Mouse (Mus musculus) ES-Bruce4 (cell line): Measurements from ENCODE around the gene Neurl1b. TPM values are rescaled to one million over a fixed set of nuclear protein-coding genes. Genes with fewer than 3 reads are reported as not detected.

Experiments
- H3K27ac ChIP-seq: 2 replicates; pipeline ENCODE4 v1.5.1; 2012; ENCODE audit warnings: low read length, inconsistent platforms; ENCODE audit not compliant: insufficient read depth
- H3K27me3 ChIP-seq: 2 replicates; pipeline ENCODE4 v1.6.1; 2012; ENCODE audit warnings: mild to moderate bottlenecking, low read length, inconsistent platforms; ENCODE audit not compliant: control insufficient read depth, poor library complexity, insufficient read depth, severe bottlenecking
- H3K36me3 ChIP-seq: 2 replicates; pipeline ENCODE4 v1.6.1; 2012; ENCODE audit warnings: inconsistent platforms, mild to moderate bottlenecking, low read length, moderate library complexity; ENCODE audit not compliant: control insufficient read depth, poor library complexity, insufficient read depth, severe bottlenecking
- H3K4me1 ChIP-seq: one replicate; pipeline ENCODE4 v1.8.1; 2011; ENCODE audit warnings: low read length; ENCODE audit not compliant: control insufficient read depth, insufficient read depth
- H3K4me3 ChIP-seq: 2 replicates; pipeline ENCODE4 v1.5.1; 2011; ENCODE audit warnings: low read depth, mild to moderate bottlenecking, low read length
- H3K9ac ChIP-seq: 2 replicates; pipeline ENCODE4 v1.6.1; 2012; ENCODE audit warnings: low read depth, mild to moderate bottlenecking, inconsistent platforms; ENCODE audit not compliant: poor library complexity, severe bottlenecking
- H3K9me3 ChIP-seq: replicated peaks from 2 replicates; pipeline ENCODE4 v1.6.1; 2012; ENCODE audit warnings: mild to moderate bottlenecking, low read length, inconsistent platforms; ENCODE audit not compliant: control insufficient read depth, poor library complexity, insufficient read depth, severe bottlenecking
- CTCF ChIP-seq: IDR thresholded peaks from one replicate; pipeline ENCODE4 v1.8.1; 2011; ENCODE audit warnings: low read depth, low read length
- EP300 ChIP-seq: IDR thresholded peaks from 2 replicates; pipeline ENCODE4 v1.6.1; 2011; ENCODE audit warnings: low read depth, low read length; ENCODE audit not compliant: insufficient read depth
- POLR2A ChIP-seq: IDR thresholded peaks from one replicate; pipeline ENCODE4 v1.8.1; 2011; ENCODE audit warnings: low read length; ENCODE audit not compliant: insufficient read depth
- polyA plus RNA-seq: library from polyadenylated mRNA; stranded (reverse); fragments of >200 nt; gene quantifications from 2 replicates; pipeline ENCODE4 v1.2.4, GENCODE M21; 2011; ENCODE audit warnings: low read depth; ENCODE audit not compliant: missing spikeins, insufficient read depth, insufficient read length

Neurl1b gene
- polyA plus RNA-seq, 1 experiment, result 4.2 TPM

DNA sequence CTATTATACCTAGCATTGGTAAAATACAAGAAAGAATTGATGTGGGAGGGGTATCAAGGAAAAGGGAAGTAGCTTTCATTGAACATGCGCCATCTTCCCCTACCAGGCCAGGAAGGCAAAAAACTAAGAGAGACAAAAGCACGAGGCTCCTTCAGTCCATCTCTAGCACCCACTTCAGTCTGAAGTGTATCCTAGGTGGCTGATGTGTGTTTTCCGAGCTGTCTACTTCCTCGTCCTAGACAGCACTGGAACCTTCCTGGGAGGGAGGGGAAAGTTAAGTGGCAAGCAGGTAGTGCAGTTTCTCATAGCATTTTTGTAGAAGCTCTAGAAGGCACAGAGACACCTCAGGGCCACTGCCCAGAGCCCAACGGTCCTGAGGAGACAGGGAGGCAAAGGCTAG is 31.9 kb upstream of the Neurl1b start:
- H3K9me3 ChIP-seq, result no peaks in the 10 kb centered on the region
- TF ChIP-seq EP300 (no peak), CTCF (no peak), POLR2A (no peak)
- H3K4me1 ChIP-seq, result no peaks in the 10 kb centered on the region
- H3K27ac ChIP-seq, result no peak overlapping the region
- no peaks in the 10 kb centered on the region for H3K27me3 ChIP-seq
- no peak overlapping the region for H3K4me3 ChIP-seq
- no peaks in the 10 kb centered on the region for H3K36me3 ChIP-seq
- no peak overlapping the region for H3K9ac ChIP-seq

GRCm38 (mm10) chr17:26384111-26384510 is 30.5 kb upstream of the Neurl1b start:
- Histone ChIP-seq H3K27ac (no peak overlapping the region), H3K9ac (no peak overlapping the region)

DNA sequence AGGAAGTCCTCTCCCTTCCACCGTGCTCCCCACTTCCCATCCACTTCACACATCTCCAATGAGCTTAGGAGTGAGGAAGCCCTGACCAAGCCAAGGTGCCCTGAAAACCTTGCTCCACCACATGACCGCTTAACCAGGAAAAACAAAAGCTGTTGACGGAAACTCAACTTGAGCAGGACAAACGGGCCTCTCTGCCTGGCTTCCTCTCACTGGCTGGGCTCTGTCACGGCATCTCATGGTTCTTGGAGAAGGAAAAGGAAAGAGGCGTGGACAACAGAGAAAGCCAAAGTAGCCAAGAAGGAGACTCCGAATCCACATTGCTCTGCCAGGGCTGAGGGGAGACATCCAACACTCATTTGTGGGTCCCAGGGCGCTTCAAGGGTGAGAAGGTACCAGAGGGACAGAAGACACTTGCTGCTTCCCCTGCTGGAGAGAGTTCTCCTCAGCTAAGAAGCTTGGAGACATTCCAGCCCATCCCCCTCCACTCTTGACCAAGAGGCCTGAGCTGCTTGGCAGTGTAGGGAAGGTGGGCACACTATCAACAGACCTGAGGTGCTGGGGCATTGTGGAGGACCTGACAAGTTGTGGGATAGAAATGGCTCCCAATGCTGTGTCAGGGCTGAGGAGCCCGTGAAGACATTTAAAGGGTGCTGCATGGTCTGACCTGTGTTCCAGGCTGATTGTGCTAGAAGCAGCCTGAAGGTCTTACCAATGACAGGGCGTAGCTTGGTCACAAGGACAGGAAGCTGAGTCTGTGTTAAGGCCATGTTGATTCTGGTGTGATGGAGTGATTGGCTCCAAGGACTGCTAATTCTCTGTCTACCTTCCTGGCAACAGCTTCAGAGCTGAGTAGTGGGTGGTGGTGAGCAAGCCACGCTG is 29.1 kb upstream of the Neurl1b start:
- H3K4me1 ChIP-seq, result no peaks in the 10 kb centered on the region
- H3K27me3 ChIP-seq, result no peaks in the 10 kb centered on the region
- no peak overlapping the region for H3K4me3 ChIP-seq
- no peak overlapping the region for H3K9ac ChIP-seq
- no peaks in the 10 kb centered on the region for H3K9me3 ChIP-seq
- H3K36me3 ChIP-seq, result no peaks in the 10 kb centered on the region
- H3K27ac ChIP-seq, result no peak overlapping the region
- TF ChIP-seq EP300, result no peak
- TF ChIP-seq CTCF, result no peak
- no peak for TF ChIP-seq POLR2A

More at GRCm38 (mm10) chr17:26384111-26384510, 30.5 kb upstream of the Neurl1b start:
- Histone ChIP-seq H3K36me3 (no peaks in the 10 kb centered on the region), H3K4me3 (no peak overlapping the region), H3K27me3 (no peaks in the 10 kb centered on the region), H3K4me1 (no peaks in the 10 kb centered on the region), H3K9me3 (no peaks in the 10 kb centered on the region)
- TF ChIP-seq EP300 (no peak), CTCF (no peak), POLR2A (no peak)

GRCm38 (mm10) chr17:26386131-26386481 is 28.5 kb upstream of the Neurl1b start:
- Histone ChIP-seq H3K4me3 (no peak overlapping the region), H3K9me3 (no peaks in the 10 kb centered on the region), H3K36me3 (no peaks in the 10 kb centered on the region), H3K27ac (no peak overlapping the region), H3K27me3 (no peaks in the 10 kb centered on the region), H3K4me1 (no peaks in the 10 kb centered on the region), H3K9ac (no peak overlapping the region)
- TF ChIP-seq EP300 (no peak), POLR2A (no peak), CTCF (no peak)

DNA sequence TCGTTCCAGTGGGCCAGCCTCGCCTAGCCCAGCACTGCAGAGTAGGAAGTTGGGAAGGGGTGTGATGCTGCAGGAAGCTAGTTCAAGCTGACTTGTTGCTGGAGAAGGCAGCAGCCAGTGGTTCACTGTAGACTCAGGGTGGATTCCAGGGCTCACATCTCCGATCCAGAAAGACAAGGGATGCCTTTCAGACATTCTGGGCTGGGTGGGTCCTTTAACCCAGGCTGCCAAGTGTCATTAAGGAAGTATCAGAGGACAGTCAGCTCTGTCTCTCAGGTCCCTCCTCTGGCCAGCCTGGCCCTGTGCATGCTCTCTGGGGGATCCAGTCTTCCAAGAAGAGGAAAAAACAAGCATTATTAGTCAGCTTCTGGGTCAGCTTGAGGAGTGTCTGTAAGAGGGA is 26.5 kb upstream of the Neurl1b start:
- Histone ChIP-seq H3K9me3 (no peaks in the 10 kb centered on the region), H3K4me3 (no peak overlapping the region), H3K27ac (no peak overlapping the region), H3K4me1 (no peaks in the 10 kb centered on the region), H3K9ac (no peak overlapping the region), H3K36me3 (no peaks in the 10 kb centered on the region), H3K27me3 (no peaks in the 10 kb centered on the region)
- TF ChIP-seq POLR2A (no peak), EP300 (no peak), CTCF (no peak)

- H3K9me3 ChIP-seq, result no peaks in the 10 kb centered on the region
- H3K36me3 ChIP-seq, result no peaks in the 10 kb centered on the region
- no peak for TF ChIP-seq CTCF
- no peak for TF ChIP-seq EP300
- TF ChIP-seq POLR2A, result no peak
- no peaks in the 10 kb centered on the region for H3K27me3 ChIP-seq
- H3K27ac ChIP-seq, result no peak overlapping the region
- H3K4me1 ChIP-seq, result no peaks in the 10 kb centered on the region
- no peak overlapping the region for H3K4me3 ChIP-seq
- H3K9ac ChIP-seq, result no peak overlapping the region
These were observed 25.4 kb upstream of the Neurl1b start for GRCm38 (mm10) chr17:26389241-26389640.
